Mouse (Mus musculus) adrenal gland, postnatal 10 days (tissue): ENCODE measurements at regions not wholly inside any gene's neighbourhood (a gene's known extent, or its start where the extent isn't known, plus 50 kb on each side); places are given as distances from the start of the nearest gene placed in this dataset.

Source experiments
- DNase-seq: peaks from one replicate; pipeline ENCODE4 v3.0.0; 2021; ENCODE audit warnings: mixed read lengths

DNA sequence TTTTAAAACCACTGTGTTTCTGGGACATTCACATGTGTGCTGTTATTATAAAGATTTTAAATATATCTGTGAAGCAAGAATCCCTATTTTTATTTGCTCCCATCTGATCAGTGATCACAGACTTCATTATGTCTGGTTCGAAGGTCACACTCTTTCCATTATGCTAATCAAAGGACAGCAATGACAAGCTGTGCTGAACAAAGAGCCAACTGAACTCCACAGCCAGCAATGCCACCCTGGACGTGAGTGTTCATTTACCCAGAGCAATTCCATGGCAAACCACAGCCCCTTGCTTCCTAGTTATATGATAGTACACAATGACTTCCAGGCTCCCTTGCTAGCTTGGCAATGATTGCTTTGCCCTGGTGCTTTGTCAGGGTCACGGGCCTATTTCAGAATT is 55.6 kb upstream of the Ccdc190 start:
- DNase-seq: no peak

GRCm38 (mm10) chr1:169868636-169869035 is 59.8 kb upstream of the Ccdc190 start:
- no peak for DNase-seq

DNA sequence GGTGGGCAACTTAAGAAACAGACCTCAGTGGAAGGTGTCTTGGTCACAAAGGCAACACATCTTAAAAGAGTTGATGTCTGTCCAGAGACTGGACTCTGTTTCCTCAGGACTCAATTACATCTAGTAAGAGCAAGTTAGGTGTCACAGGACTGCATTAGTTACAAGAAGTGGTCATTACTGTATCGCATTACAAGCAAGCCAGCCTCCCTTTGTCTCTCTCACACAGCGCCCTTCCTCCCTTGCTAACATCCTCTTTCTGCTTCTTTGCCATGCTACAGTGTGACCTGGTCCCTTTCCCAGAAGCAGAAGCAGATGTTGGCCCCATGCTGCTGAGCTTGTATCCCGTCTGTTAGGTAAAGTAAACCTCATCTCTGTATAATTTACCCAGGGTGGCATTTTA is 61.0 kb upstream of the Ccdc190 start:
- DNase-seq: no peak

- DNase-seq: no peak
These were observed 61.6 kb upstream of the Ccdc190 start for GRCm38 (mm10) chr1:169866840-169867239.

- no peak for DNase-seq
These were observed 69.4 kb upstream of the Ccdc190 start for GRCm38 (mm10) chr1:169859041-169859440.

GRCm38 (mm10) chr1:169851663-169852062 is 76.8 kb upstream of the Ccdc190 start:
- DNase-seq: no peak

GRCm38 (mm10) chr1:169848254-169849015 is 80.0 kb upstream of the Ccdc190 start:
- DNase-seq: peak; percentile 43

- no peak for DNase-seq
These were observed 86.0 kb upstream of the Ccdc190 start for GRCm38 (mm10) chr1:169842490-169842889.

- DNase-seq: no peak
These were observed 87.5 kb upstream of the Ccdc190 start for GRCm38 (mm10) chr1:169840948-169841347.

DNA sequence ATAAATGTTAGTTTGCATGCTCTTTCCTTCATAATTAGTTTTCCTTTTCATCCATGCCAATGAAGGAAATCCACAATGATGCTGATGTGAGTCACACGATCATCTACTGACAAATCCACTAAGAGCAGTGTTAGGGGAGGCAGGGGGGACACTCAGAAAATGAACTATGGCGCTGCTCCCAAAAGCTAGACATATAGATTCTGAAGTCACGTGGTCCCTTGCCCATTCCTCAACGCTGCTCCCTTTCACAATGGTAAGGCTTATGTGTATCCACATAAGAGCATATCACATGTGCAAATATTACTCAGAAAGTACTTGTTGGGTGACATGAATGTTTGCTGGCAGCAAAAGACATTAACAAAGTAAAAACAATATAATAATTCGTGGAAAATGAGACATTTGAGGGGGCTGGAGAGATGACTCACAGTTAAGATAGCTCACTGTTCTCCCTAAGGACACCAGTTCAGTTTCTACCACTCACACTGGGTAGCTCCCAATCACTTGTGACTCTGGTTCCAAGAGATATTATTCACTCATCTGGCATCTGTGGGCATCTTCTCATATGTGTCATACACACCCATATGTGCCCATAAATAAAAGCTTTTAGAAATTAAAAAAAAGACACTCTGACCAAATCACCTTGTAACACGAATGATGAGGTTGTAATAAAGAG is 88.3 kb upstream of the Ccdc190 start:
- DNase-seq: no peak

DNA sequence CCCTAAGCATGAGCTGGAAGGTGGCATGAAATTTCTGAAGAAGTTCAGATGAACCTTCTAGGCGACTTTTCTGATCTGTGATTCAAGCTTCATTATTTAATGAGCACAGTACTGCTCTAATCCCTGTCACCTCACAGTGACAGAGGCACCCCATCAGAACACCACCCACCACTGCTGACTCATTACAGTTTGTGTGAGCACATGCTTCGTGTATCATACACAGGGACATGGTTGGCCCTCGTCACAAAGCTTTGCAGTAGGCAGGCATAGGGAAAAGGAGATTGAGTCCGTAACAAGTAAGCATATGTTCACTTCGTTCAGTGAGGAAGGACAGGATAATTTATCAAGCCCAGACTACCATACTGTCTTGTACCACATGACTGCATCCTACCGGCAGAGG is 85.9 kb upstream of the Rgs4 start:
- DNase-seq: no peak

DNA sequence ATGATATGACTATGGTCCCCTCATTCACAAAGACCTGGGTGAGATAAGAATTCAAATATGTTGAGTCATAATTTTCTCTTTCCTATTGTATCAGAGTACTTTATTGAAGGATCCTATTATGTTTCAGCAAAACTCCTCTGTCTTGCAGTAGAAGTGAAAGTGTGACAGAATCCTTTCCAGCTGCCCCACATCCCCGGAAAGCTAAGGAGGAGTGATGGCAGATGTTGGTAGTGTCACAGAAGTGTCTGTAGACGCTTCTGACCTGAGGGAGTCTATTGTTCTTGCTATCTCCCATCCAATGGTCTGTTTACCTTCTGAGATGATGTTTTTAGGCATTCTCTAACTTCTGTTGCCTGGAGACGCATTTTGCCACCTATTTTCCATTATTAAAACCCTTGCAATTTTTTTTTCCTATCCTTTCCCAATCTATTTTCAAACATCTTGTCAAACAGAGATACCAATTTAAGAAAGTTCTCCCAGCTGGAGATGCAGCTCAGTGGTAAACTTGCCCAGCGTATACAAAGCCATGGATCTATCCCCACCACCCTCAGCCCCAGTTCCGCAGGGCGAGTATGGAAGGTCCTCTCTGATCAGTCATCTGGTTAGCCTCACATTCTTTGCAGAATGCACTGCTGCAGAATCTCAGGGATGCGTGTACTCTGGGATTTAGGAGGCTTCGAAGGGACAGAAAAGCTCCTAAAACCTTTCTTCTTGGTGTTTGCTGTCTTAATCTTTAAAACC is 84.1 kb upstream of the Rgs4 start:
- DNase-seq: no peak

GRCm38 (mm10) chr1:169830596-169830995 is 83.2 kb upstream of the Rgs4 start:
- DNase-seq: no peak

- no peak for DNase-seq
These were observed 74.6 kb upstream of the Rgs4 start for GRCm38 (mm10) chr1:169822034-169822433.

GRCm38 (mm10) chr1:169819404-169819949 is 72.0 kb upstream of the Rgs4 start:
- no peak for DNase-seq

- no peak for DNase-seq
These were observed 69.5 kb upstream of the Rgs4 start for GRCm38 (mm10) chr1:169816939-169817338.

- no peak for DNase-seq
These were observed 65.2 kb upstream of the Rgs4 start for GRCm38 (mm10) chr1:169812512-169813101.

GRCm38 (mm10) chr1:169803428-169804138 is 56.1 kb upstream of the Rgs4 start:
- no peak for DNase-seq

DNA sequence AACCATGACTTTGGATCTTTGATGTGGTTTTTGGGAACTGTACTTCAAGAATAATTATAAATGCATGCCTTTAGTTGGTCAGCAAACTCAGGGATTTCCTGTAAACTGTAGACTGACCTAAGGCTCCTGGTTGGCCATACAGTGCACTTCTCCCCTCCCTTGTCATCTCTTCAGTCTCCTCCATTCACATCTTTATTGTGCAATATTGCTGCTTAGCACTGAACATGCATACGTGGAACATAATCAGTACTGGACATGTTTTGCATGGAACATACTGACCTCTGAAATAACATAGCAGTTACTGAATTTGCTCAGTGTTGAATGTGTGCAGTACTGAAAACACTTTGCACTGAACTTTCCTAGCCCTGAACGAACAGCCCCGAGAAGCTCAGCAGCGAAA is 55.4 kb upstream of the Rgs4 start:
- no peak for DNase-seq

- DNase-seq: no peak
These were observed 54.8 kb upstream of the Rgs4 start for GRCm38 (mm10) chr1:169802053-169802830.
